Mouse (Mus musculus) lung, embryonic 16.5 days (tissue): ENCODE measurements around the gene Mcemp1. TPM values are rescaled to one million over a fixed set of nuclear protein-coding genes. Genes with fewer than 3 reads are reported as not detected.
A peak's percentile ranks its signal among the peaks of the same experiment; 100 is the strongest.

ENCODE experiments used
- ATAC-seq: fragments of 200-750 bp; cut with Nextera tagmentation; 2 replicates; pipeline ENCODE4 v1.8.0; 2017; ENCODE audit warnings: low read depth, mild to moderate bottlenecking, moderate library complexity
- H3K27ac ChIP-seq: fragments of 300-500 bp; sonication (generic); 2 replicates; pipeline ENCODE4 v1.5.1; 2014; ENCODE audit warnings: mild to moderate bottlenecking, control low read depth, low read length
- H3K27me3 ChIP-seq: fragments of 300-500 bp; sonication (generic); 2 replicates; pipeline ENCODE4 v1.6.1; 2014; ENCODE audit warnings: low read depth, low read length, mixed read lengths; ENCODE audit not compliant: control insufficient read depth, insufficient read depth
- H3K36me3 ChIP-seq: fragments of 300-500 bp; sonication (generic); 2 replicates; pipeline ENCODE4 v1.6.1; 2014; ENCODE audit warnings: low read length; ENCODE audit not compliant: control insufficient read depth, insufficient read depth
- H3K4me1 ChIP-seq: fragments of 300-500 bp; sonication (generic); replicated peaks from 2 replicates; pipeline ENCODE4 v1.6.1; 2014; ENCODE audit warnings: low read length, mixed read lengths; ENCODE audit not compliant: control insufficient read depth, insufficient read depth
- H3K4me2 ChIP-seq: fragments of 300-500 bp; sonication (generic); 2 replicates; pipeline ENCODE4 v1.6.1; 2014; ENCODE audit warnings: low read depth, low read length, control low read depth
- H3K4me3 ChIP-seq: fragments of 300-500 bp; sonication (generic); 2 replicates; pipeline ENCODE4 v1.5.1; 2014; ENCODE audit warnings: mild to moderate bottlenecking, low read length, control low read depth
- H3K9ac ChIP-seq: fragments of 300-500 bp; sonication (generic); 2 replicates; pipeline ENCODE4 v1.6.1; 2014; ENCODE audit warnings: low read length, control low read depth
- H3K9me3 ChIP-seq: fragments of 300-500 bp; sonication (generic); 2 replicates; pipeline ENCODE4 v1.6.1; 2016; ENCODE audit warnings: low read length; ENCODE audit not compliant: control insufficient read depth
- WGBS: fragments of 180-500 bp; shearing (Covaris S2); extraction: QIAGEN DNeasy Blood & Tissue Kit; methylation state at CpG from one replicate; pipeline ENCODE4 v1.1.7; 2014; 5-methylcytosine and 5-hydroxymethylcytosine counted together
- polyA plus RNA-seq: library from polyadenylated mRNA; unstranded; fragments of >200 nt; fragmentation: Nextera tagmentation; extraction: Ambion mirVana; gene quantifications from 2 replicates; pipeline ENCODE4 v1.2.1, GENCODE M21; 2015

Mcemp1 gene
- polyA plus RNA-seq, 1 experiment from 2014 or later, result 2.8 TPM

- no peak overlapping the region for H3K4me3 ChIP-seq
- no peaks in the 10 kb centered on the region for H3K9me3 ChIP-seq
- no peak overlapping the region for H3K9ac ChIP-seq
- H3K27me3 ChIP-seq, result no peaks in the 10 kb centered on the region
- no peak overlapping the region for H3K4me2 ChIP-seq
- H3K27ac ChIP-seq, result no peak overlapping the region
- H3K4me1 ChIP-seq, result no peaks in the 10 kb centered on the region
- 61% methylated on average over 8 of the region's 8 CpGs for WGBS
- H3K36me3 ChIP-seq, result no peaks in the 10 kb centered on the region
- no peak for ATAC-seq
Observed at GRCm38 (mm10) chr8:3660889-3661288, 4.7 kb upstream of the Mcemp1 start.

GRCm38 (mm10) chr8:3664405-3664804 is 1.1 kb upstream of the Mcemp1 start:
- Histone ChIP-seq H3K36me3 (no peaks in the 10 kb centered on the region), H3K4me2 (no peak overlapping the region), H3K27me3 (no peaks in the 10 kb centered on the region), H3K9me3 (no peaks in the 10 kb centered on the region), H3K27ac (no peak overlapping the region), H3K4me1 (no peaks in the 10 kb centered on the region), H3K9ac (no peak overlapping the region), H3K4me3 (no peak overlapping the region)
- WGBS, result 45% methylated on average over 5 of the region's 5 CpGs
- ATAC-seq, result no peak

- Histone ChIP-seq H3K9ac (no peak overlapping the region), H3K27ac (no peak overlapping the region), H3K9me3 (no peaks in the 10 kb centered on the region), H3K4me1 (peaks cover 2% of the 10 kb centered on the region; the same call in 1 of the 2 replicates), H3K36me3 (no peaks in the 10 kb centered on the region), H3K4me3 (no peak overlapping the region), H3K4me2 (no peak overlapping the region), H3K27me3 (no peaks in the 10 kb centered on the region)
- no peak for ATAC-seq
- WGBS, result 80% methylated on average over 2 of the region's 2 CpGs
Observed at GRCm38 (mm10) chr8:3670388-3670787, 4.8 kb downstream of the Mcemp1 start.

- peak within 1 kb of the TSS; percentile 66 for H3K27ac ChIP-seq
- peak within 1 kb of the TSS; percentile 71 for H3K4me2 ChIP-seq
- H3K9me3 ChIP-seq, result no peaks in the 10 kb centered on the region
- peak within 1 kb of the TSS; percentile 71 for H3K4me3 ChIP-seq
- WGBS, result 1% methylated on average over 23 of the region's 23 CpGs
- H3K27me3 ChIP-seq, result no peaks in the 10 kb centered on the region
- no peaks in the 10 kb centered on the region for H3K36me3 ChIP-seq
- peak; percentile 88 for ATAC-seq
- H3K9ac ChIP-seq, result peak within 1 kb of the TSS; percentile 74
- H3K4me1 ChIP-seq, result peaks cover 7% of the 10 kb centered on the region
Observed at GRCm38 (mm10) chr8:3671980-3672491, 6.5 kb downstream of the Mcemp1 start, which contains the start of gene Fcor. Gene Fcor (minus strand): TSS chr8:3672362.

- no peak overlapping the region for H3K27ac ChIP-seq
- no peak overlapping the region for H3K4me2 ChIP-seq
- 41% methylated on average over 3 of the region's 3 CpGs for WGBS
- H3K4me1 ChIP-seq, result peaks cover 14% of the 10 kb centered on the region
- H3K9me3 ChIP-seq, result no peaks in the 10 kb centered on the region; the same call in 1 of the 2 replicates
- H3K4me3 ChIP-seq, result no peak overlapping the region
- ATAC-seq, result no peak
- no peaks in the 10 kb centered on the region for H3K27me3 ChIP-seq
- no peak overlapping the region for H3K9ac ChIP-seq
- H3K36me3 ChIP-seq, result peaks cover 12% of the 10 kb centered on the region
Observed at GRCm38 (mm10) chr8:3674671-3675070, 9.1 kb downstream of the Mcemp1 start.

GRCm38 (mm10) chr8:3676131-3676992 is 10.8 kb downstream of the Mcemp1 start, which contains the start of gene Trappc5:
Gene Trappc5 (plus strand): TSS chr8:3676299.
- Histone ChIP-seq H3K36me3 (peaks cover 26% of the 10 kb centered on the region), H3K4me3 (peak within 1 kb of the TSS; percentile 62), H3K27ac (peak within 1 kb of the TSS; percentile 95), H3K9me3 (no peaks in the 10 kb centered on the region; the same call in 1 of the 2 replicates), H3K9ac (peak within 1 kb of the TSS; percentile 98), H3K27me3 (no peaks in the 10 kb centered on the region), H3K4me1 (peaks cover 14% of the 10 kb centered on the region), H3K4me2 (peak within 1 kb of the TSS; percentile 76)
- ATAC-seq, result peak; percentile 90
- under 1% methylated on average over 61 of the region's 61 CpGs for WGBS

GRCm38 (mm10) chr8:3676993-3677579 is 11.5 kb downstream of the Mcemp1 start:
- Histone ChIP-seq H3K27me3 (no peaks in the 10 kb centered on the region), H3K9me3 (no peaks in the 10 kb centered on the region; the same call in 1 of the 2 replicates), H3K4me1 (peaks cover 14% of the 10 kb centered on the region), H3K36me3 (peaks cover 28% of the 10 kb centered on the region), H3K4me2 (peak overlapping the region; percentile 76), H3K4me3 (peak overlapping the region; percentile 62), H3K27ac (peak overlapping the region; percentile 95), H3K9ac (peak overlapping the region; percentile 98)
- peak; percentile 10; the same call in 1 of the 2 replicates for ATAC-seq
- WGBS, result 3% methylated on average over 15 of the region's 15 CpGs

- Histone ChIP-seq H3K36me3 (peaks cover 31% of the 10 kb centered on the region), H3K4me3 (no peak overlapping the region), H3K27ac (no peak overlapping the region), H3K9ac (no peak overlapping the region), H3K27me3 (no peaks in the 10 kb centered on the region), H3K4me1 (peaks cover 12% of the 10 kb centered on the region), H3K4me2 (no peak overlapping the region), H3K9me3 (no peaks in the 10 kb centered on the region; the same call in 1 of the 2 replicates)
- ATAC-seq, result no peak
- WGBS, result 95% methylated on average over 23 of the region's 23 CpGs
Observed at GRCm38 (mm10) chr8:3678831-3679230, 13.3 kb downstream of the Mcemp1 start.

- Histone ChIP-seq H3K36me3 (peaks cover 31% of the 10 kb centered on the region), H3K27ac (no peak overlapping the region), H3K9ac (no peak overlapping the region), H3K9me3 (no peaks in the 10 kb centered on the region; the same call in 1 of the 2 replicates), H3K27me3 (no peaks in the 10 kb centered on the region), H3K4me1 (peaks cover 12% of the 10 kb centered on the region), H3K4me2 (no peak overlapping the region), H3K4me3 (no peak overlapping the region)
- ATAC-seq, result no peak
- WGBS, result 94% methylated on average over 23 of the region's 23 CpGs
Observed at GRCm38 (mm10) chr8:3679236-3679635, 13.7 kb downstream of the Mcemp1 start.
